Mouse (Mus musculus) left cerebral cortex, adult 2 months (tissue): Measurements from ENCODE around the gene Apex1. TPM values are rescaled to one million over a fixed set of nuclear protein-coding genes. Genes with fewer than 3 reads are reported as not detected.
A peak's percentile ranks its signal among the peaks of the same experiment; 100 is the strongest.
"Not testable (repeated sequence)": the region's sequence is repeated elsewhere in the genome, so short reads cannot be mapped to it uniquely, and the experiment has no call there.

Source experiments
- DNase-seq, 2 experiments: peaks; one replicate each; pipeline ENCODE4 v3.0.0; 2021 to 2022; ENCODE audit warnings: low spot score in 2 of 2, mixed read lengths in 1 of 2; ENCODE audit errors: extremely low spot score in 1 of 2
- H3K27ac ChIP-seq: fragments of 200-600 bp; 2 replicates; pipeline ENCODE4 v1.8.1; 2022
- H3K4me3 ChIP-seq: fragments of 200-600 bp; 2 replicates; pipeline ENCODE4 v1.8.1; 2022
- CTCF ChIP-seq: fragments of 200-600 bp; IDR thresholded peaks from 2 replicates; pipeline ENCODE4 v1.8.1; 2022; ENCODE audit warnings: antibody characterized with exemption, mild to moderate bottlenecking, moderate library complexity
- intact Hi-C: fragments of 180-260 bp; cut with DNase I; formaldehyde crosslinking; loops from one replicate; pipeline ENCODE4 v1.15.1; 2025
- total RNA-seq, 2 experiments: library from RNA; stranded (reverse); gene quantifications; 2 replicates each; pipeline ENCODE4 v1.2.3; 2021

The Apex1 gene
- total RNA-seq, 2 experiments from 2014 or later = 54.9 to 58.8 TPM

- intact Hi-C loops, H3K27ac ChIP-seq, H3K4me3 ChIP-seq: not testable (repeated sequence)
Measured at GRCm38 (mm10) chr14:50958289-50958995, 33.7 kb downstream of the Apex1 start.

GRCm38 (mm10) chr14:50968216-50968980, 43.6 kb downstream of the Apex1 start:
- Histone ChIP-seq H3K27ac (peak overlapping the region; percentile 32; the same call in 1 of the 2 replicates), H3K4me3 (no peak overlapping the region)
- no peak for DNase-seq
- intact Hi-C loops = no loop called here
- no peak for TF ChIP-seq CTCF

More at GRCm38 (mm10) chr14:50958289-50958995, 33.7 kb downstream of the Apex1 start:
- DNase-seq = not testable (repeated sequence)

- H3K27ac ChIP-seq = peak overlapping the region; percentile 47; the same call in 1 of the 2 replicates
- TF ChIP-seq CTCF = no peak
Measured at GRCm38 (mm10) chr14:50969041-50969440, 44.3 kb downstream of the Apex1 start.

GRCm38 (mm10) chr14:50969558-50970544, 45.1 kb downstream of the Apex1 start:
- intact Hi-C loops = no loop called here
- H3K4me3 ChIP-seq = no peak overlapping the region
- H3K27ac ChIP-seq = peak overlapping the region; percentile 47; the same call in 1 of the 2 replicates
- no peak for TF ChIP-seq CTCF
- DNase-seq = peak in 1 of 2 experiments; percentile 44

More at GRCm38 (mm10) chr14:50969041-50969440, 44.3 kb downstream of the Apex1 start:
- DNase-seq = no peak
- no peak overlapping the region for H3K4me3 ChIP-seq
- intact Hi-C loops = no loop called here

GRCm38 (mm10) chr14:50970822-50971221, 46.1 kb downstream of the Apex1 start:
- Histone ChIP-seq H3K27ac (peak overlapping the region; percentile 44; the same call in 1 of the 2 replicates), H3K4me3 (no peak overlapping the region)
- no peak for TF ChIP-seq CTCF
- intact Hi-C loops = no loop called here
- no peak for DNase-seq

- H3K27ac ChIP-seq, H3K4me3 ChIP-seq, DNase-seq, intact Hi-C loops: not testable (repeated sequence)
Measured at GRCm38 (mm10) chr14:50973054-50973453, 48.3 kb downstream of the Apex1 start.

GRCm38 (mm10) chr14:50973700-50974099, 48.9 kb downstream of the Apex1 start:
- no peak for DNase-seq
- Histone ChIP-seq H3K27ac (no peak overlapping the region), H3K4me3 (no peak overlapping the region)
- intact Hi-C loops = no loop called here
- TF ChIP-seq CTCF = no peak

GRCm38 (mm10) chr14:50975001-50975400, 50.2 kb downstream of the Apex1 start:
- Histone ChIP-seq H3K27ac (no peak overlapping the region), H3K4me3 (no peak overlapping the region)
- intact Hi-C loops = no loop called here
- no peak for DNase-seq
- TF ChIP-seq CTCF = no peak

GRCm38 (mm10) chr14:50976674-50977073, 51.9 kb downstream of the Apex1 start:
- H3K27ac ChIP-seq = no peak overlapping the region

More at GRCm38 (mm10) chr14:50976674-50977073, 51.9 kb downstream of the Apex1 start:
- intact Hi-C loops = loop anchor here (1.0 kb wide), 1 partner anchor 87 kb away; no protein-coding TSS in a partner anchor
- TF ChIP-seq CTCF = peak; percentile 9
- H3K4me3 ChIP-seq = no peak overlapping the region
- no peak for DNase-seq

Other genes with a start within 250 kb of the Apex1 start
- not detected for gene Olfr747, start 231.8 kb upstream of the Apex1 start, total RNA-seq
- not detected for gene Olfr748, start 217.6 kb upstream of the Apex1 start, total RNA-seq
- gene Olfr749, start 179.9 kb upstream of the Apex1 start, total RNA-seq = not detected
- gene Ttc5, start 139.4 kb upstream of the Apex1 start, total RNA-seq = 10 to 100 TPM; 50.8 to 62.1 TPM
- not detected for gene Ccnb1ip1, start 117.2 kb upstream of the Apex1 start, total RNA-seq
- 10 to 100 TPM; 25.8 to 27.1 TPM for gene Parp2, start 117.1 kb upstream of the Apex1 start, total RNA-seq
- gene Tep1, start 54.4 kb upstream of the Apex1 start, total RNA-seq = 1 to 10 TPM; 3.2 to 4.4 TPM
- gene Klhl33, start 27.5 kb upstream of the Apex1 start, total RNA-seq = 1 to 10 TPM; 4.8 to 6.4 TPM
- 10 to 100 TPM; 29.2 to 34.8 TPM for gene Osgep, start 75 bp upstream of the Apex1 start, total RNA-seq
- 10 to 100 TPM; 95.6 to 98.2 TPM for gene Pip4p1, start 5.9 kb downstream of the Apex1 start, total RNA-seq
- gene Pnp, start 6.1 kb downstream of the Apex1 start, total RNA-seq = 10 to 100 TPM; 11.7 to 13.3 TPM
- 1 to 10 TPM; 8.4 to 9.2 TPM for gene Gm49342, start 19.5 kb downstream of the Apex1 start, total RNA-seq
- under 1 TPM; 0.81 to 0.84 TPM for gene Pnp2, start 31.0 kb downstream of the Apex1 start, total RNA-seq
- gene Rnase10, start 82.8 kb downstream of the Apex1 start, total RNA-seq = not detected
- not detected for gene Rnase9, start 116.9 kb downstream of the Apex1 start, total RNA-seq
- gene Rnase11, start 125.2 kb downstream of the Apex1 start, total RNA-seq = not detected
- not detected for gene Rnase12, start 132.7 kb downstream of the Apex1 start, total RNA-seq
- not detected for gene Olfr750, start 149.5 kb downstream of the Apex1 start, total RNA-seq
- 10 to 100 TPM; 14.6 to 15.4 TPM for gene Rnase4, start 166.1 kb downstream of the Apex1 start, total RNA-seq
- gene Ang, start 166.2 kb downstream of the Apex1 start, total RNA-seq = 1 to 10 TPM; 3.0 to 3.9 TPM
- not detected for gene Eddm3b, start 189.5 kb downstream of the Apex1 start, total RNA-seq
- gene Rnase6, start 198.9 kb downstream of the Apex1 start, total RNA-seq = under 1 TPM in 1 of 2 experiments, not detected in 1; 0.35 TPM
- gene Rnase1, start 221.8 kb downstream of the Apex1 start, total RNA-seq = under 1 TPM; 0.70 to 0.96 TPM
- not detected for gene Rnase2b, start 237.3 kb downstream of the Apex1 start, total RNA-seq